Mouse (Mus musculus) MEL (cell line): ENCODE measurements at regions not wholly inside any gene's neighbourhood (a gene's known extent, or its start where the extent isn't known, plus 50 kb on each side); places are given as distances from the start of the nearest gene placed in this dataset.

Source experiments
- DNase-seq: peaks from one replicate; pipeline ENCODE4 v3.0.0; 2011; ENCODE audit warnings: low read depth, low spot score
- H3K27ac ChIP-seq: 2 replicates; pipeline ENCODE4 v1.5.1; 2012; ENCODE audit warnings: low read depth, mild to moderate bottlenecking, control low read depth, low read length, moderate library complexity; ENCODE audit not compliant: control insufficient read depth
- H3K27me3 ChIP-seq, 2 experiments: fragments of 150-350 bp in 1 of 2; sonication (generic) in 1 of 2; 2 replicates each; pipeline ENCODE4 v1.6.1; 2012; ENCODE audit warnings: low read length in 2 of 2, mild to moderate bottlenecking in 2 of 2, improper control_type of control experiment in 1 of 2, moderate library complexity in 1 of 2; ENCODE audit not compliant: insufficient read depth in 2 of 2, control insufficient read depth in 1 of 2
- H3K36me3 ChIP-seq, 2 experiments: 2 replicates each; pipeline ENCODE4 v1.6.1; 2012 to 2014; ENCODE audit warnings: low read length in 2 of 2, improper control_type of control experiment in 1 of 2, inconsistent platforms in 1 of 2, mild to moderate bottlenecking in 1 of 2; ENCODE audit not compliant: insufficient read depth in 2 of 2, control insufficient read depth in 1 of 2
- H3K4me1 ChIP-seq, 2 experiments: fragments of 150-350 bp in 1 of 2; sonication (generic) in 1 of 2; 2 replicates each; pipeline ENCODE4 v1.6.1; 2012; ENCODE audit warnings: low read length in 2 of 2, improper control_type of control experiment in 1 of 2, mild to moderate bottlenecking in 1 of 2; ENCODE audit not compliant: insufficient read depth in 2 of 2, control insufficient read depth in 1 of 2
- H3K4me3 ChIP-seq, 2 experiments: fragments of 150-350 bp in 1 of 2; sonication (generic) in 1 of 2; 2 replicates each; pipeline ENCODE4 v1.5.1; 2012; ENCODE audit warnings: low read depth in 2 of 2, low read length in 2 of 2, mild to moderate bottlenecking in 2 of 2, moderate library complexity in 2 of 2, control low read depth in 1 of 2, improper control_type of control experiment in 1 of 2; ENCODE audit not compliant: control insufficient read depth in 1 of 2, insufficient read depth in 1 of 2
- H3K79me2 ChIP-seq: 2 replicates; pipeline ENCODE4 v1.6.1; 2012; ENCODE audit warnings: mild to moderate bottlenecking, low read length, moderate library complexity; ENCODE audit not compliant: control insufficient read depth, poor library complexity, insufficient read depth
- H3K9ac ChIP-seq: 2 replicates; pipeline ENCODE4 v1.6.1; 2012; ENCODE audit warnings: low read depth, mild to moderate bottlenecking, control low read depth, low read length, moderate library complexity; ENCODE audit not compliant: control insufficient read depth, poor library complexity, severe bottlenecking
- H3K9me3 ChIP-seq: fragments of 150-350 bp; sonication (generic); replicated peaks from 2 replicates; pipeline ENCODE4 v1.6.1; 2012; ENCODE audit warnings: mild to moderate bottlenecking, low read length, improper control_type of control experiment, moderate library complexity; ENCODE audit not compliant: insufficient read depth
- CTCF ChIP-seq, 3 experiments: IDR thresholded peaks in 2 of 3; conservative IDR thresholded peaks in 1 of 3; 2 replicates each; pipeline ENCODE4 v1.5.1; 2011 to 2012; ENCODE audit warnings: low read length in 3 of 3, low read depth in 2 of 3, mild to moderate bottlenecking in 2 of 3, improper control_type of control experiment in 1 of 3, inconsistent platforms in 1 of 3, mixed read lengths in 1 of 3, moderate library complexity in 1 of 3; ENCODE audit not compliant: control insufficient read depth in 1 of 3, insufficient read depth in 1 of 3, poor library complexity in 1 of 3, severe bottlenecking in 1 of 3
- E2F4 ChIP-seq: IDR thresholded peaks from 2 replicates; pipeline ENCODE4 v1.6.1; 2011; ENCODE audit warnings: low read depth, low read length, improper control_type of control experiment, borderline replicate concordance
- ELF1 ChIP-seq: IDR thresholded peaks from 2 replicates; pipeline ENCODE4 v1.6.1; 2014; ENCODE audit warnings: low read depth, mild to moderate bottlenecking, inconsistent platforms, low read length, improper control_type of control experiment, moderate library complexity
- GABPA ChIP-seq: IDR thresholded peaks from 2 replicates; pipeline ENCODE4 v1.6.1; 2012; ENCODE audit warnings: low read depth, mild to moderate bottlenecking, inconsistent platforms, low read length, improper control_type of control experiment, moderate library complexity
- HCFC1 ChIP-seq: IDR thresholded peaks from 2 replicates; pipeline ENCODE4 v1.6.1; 2012; ENCODE audit warnings: low read depth, mild to moderate bottlenecking, inconsistent platforms, low read length, improper control_type of control experiment, moderate library complexity
- JUND ChIP-seq: IDR thresholded peaks from 2 replicates; pipeline ENCODE4 v1.6.1; 2011; ENCODE audit warnings: low read depth, mild to moderate bottlenecking, improper control_type of control experiment, low read length
- KAT2A ChIP-seq: conservative IDR thresholded peaks from 2 replicates; pipeline ENCODE4 v1.6.1; 2012; ENCODE audit warnings: low read depth, low read length, improper control_type of control experiment, inconsistent platforms
- MAX ChIP-seq: IDR thresholded peaks from 2 replicates; pipeline ENCODE4 v1.6.1; 2011; ENCODE audit warnings: low read length, improper control_type of control experiment
- MAZ ChIP-seq: IDR thresholded peaks from 2 replicates; pipeline ENCODE4 v1.6.1; 2012; ENCODE audit warnings: low read depth, mild to moderate bottlenecking, inconsistent platforms, low read length, improper control_type of control experiment
- MEF2A ChIP-seq: IDR thresholded peaks from 2 replicates; pipeline ENCODE4 v1.6.1; 2014; ENCODE audit warnings: low read depth, mild to moderate bottlenecking, inconsistent platforms, low read length, improper control_type of control experiment; ENCODE audit not compliant: poor library complexity, insufficient replicate concordance, severe bottlenecking; ENCODE audit errors: extremely low read depth
- MYB ChIP-seq: IDR thresholded peaks from 2 replicates; pipeline ENCODE4 v1.6.1; 2011; ENCODE audit warnings: mild to moderate bottlenecking, low read depth, low read length, improper control_type of control experiment
- MYC ChIP-seq: IDR thresholded peaks from 2 replicates; pipeline ENCODE4 v1.6.1; 2011; ENCODE audit warnings: low read depth, mild to moderate bottlenecking, low read length, improper control_type of control experiment, moderate library complexity
- NELFE ChIP-seq: IDR thresholded peaks from 2 replicates; pipeline ENCODE4 v1.6.1; 2011; ENCODE audit warnings: low read depth, low read length, improper control_type of control experiment
- POLR2A ChIP-seq, 2 experiments: IDR thresholded peaks; 2 replicates each; pipeline ENCODE4 v1.6.1; 2011 to 2012; ENCODE audit warnings: low read length in 2 of 2, mild to moderate bottlenecking in 2 of 2, control low read depth in 1 of 2, improper control_type of control experiment in 1 of 2, low read depth in 1 of 2, moderate library complexity in 1 of 2; ENCODE audit not compliant: control insufficient read depth in 1 of 2, insufficient read depth in 1 of 2, poor library complexity in 1 of 2
- POLR2AphosphoS2 ChIP-seq: IDR thresholded peaks from 2 replicates; pipeline ENCODE4 v1.6.1; 2011; ENCODE audit warnings: low read length, improper control_type of control experiment
- TBP ChIP-seq: IDR thresholded peaks from 2 replicates; pipeline ENCODE4 v1.8.0; 2011; ENCODE audit warnings: low read depth, low read length, improper control_type of control experiment
- TCF12 ChIP-seq: IDR thresholded peaks from 2 replicates; pipeline ENCODE4 v1.6.1; 2014; ENCODE audit warnings: low read depth, mild to moderate bottlenecking, inconsistent platforms, low read length, improper control_type of control experiment, moderate library complexity
- UBTF ChIP-seq: IDR thresholded peaks from 2 replicates; pipeline ENCODE4 v1.6.1; 2012; ENCODE audit warnings: low read depth, mild to moderate bottlenecking, inconsistent platforms, low read length, improper control_type of control experiment, moderate library complexity, borderline replicate concordance; ENCODE audit not compliant: insufficient read depth
- USF2 ChIP-seq, 2 experiments: IDR thresholded peaks; 2 replicates each; pipeline ENCODE4 v1.6.1; 2011 to 2012; ENCODE audit warnings: improper control_type of control experiment in 2 of 2, low read length in 2 of 2, borderline replicate concordance in 1 of 2, inconsistent platforms in 1 of 2, low read depth in 1 of 2, mild to moderate bottlenecking in 1 of 2; ENCODE audit not compliant: insufficient read depth in 1 of 2
- ZKSCAN1 ChIP-seq: IDR thresholded peaks from 2 replicates; pipeline ENCODE4 v1.6.1; 2012; ENCODE audit warnings: low read depth, mild to moderate bottlenecking, inconsistent platforms, low read length, improper control_type of control experiment, moderate library complexity
- ZNF384 ChIP-seq: IDR thresholded peaks from 2 replicates; pipeline ENCODE4 v1.6.1; 2012; ENCODE audit warnings: low read depth, mild to moderate bottlenecking, inconsistent platforms, low read length, improper control_type of control experiment

- H3K9me3 ChIP-seq: no peaks in the 10 kb centered on the region
- no peak overlapping the region for H3K27ac ChIP-seq
- H3K4me3 ChIP-seq: no peak overlapping the region
- peaks cover 0 to 22% of the 10 kb centered on the region in 2 experiments; a peak in 2 of 4 replicates for H3K36me3 ChIP-seq
- H3K4me1 ChIP-seq: no peaks in the 10 kb centered on the region
- no peak for DNase-seq
- no peak for TF ChIP-seq ZKSCAN1
- TF ChIP-seq UBTF: no peak
- TF ChIP-seq NELFE: no peak
- no peak for TF ChIP-seq TBP
- TF ChIP-seq MYB: no peak
- TF ChIP-seq JUND: no peak
- TF ChIP-seq POLR2AphosphoS2: no peak
- TF ChIP-seq HCFC1: no peak
- no peak for TF ChIP-seq TCF12
- no peak for TF ChIP-seq MEF2A
- no peak for TF ChIP-seq MYC
- TF ChIP-seq CTCF (IDR thresholded peaks at IDR 0.05 in 2 of 3, conservative IDR thresholded peaks at IDR 0.05 in 1 of 3; ENCODE audit: control insufficient read depth in 1 of 3, insufficient read depth in 1 of 3, low read depth in 2 of 3, low read length in 3 of 3, poor library complexity in 1 of 3, severe bottlenecking in 1 of 3): no peak
- no peak for TF ChIP-seq KAT2A
- no peak for TF ChIP-seq ELF1
- TF ChIP-seq ZNF384: no peak
- no peak for TF ChIP-seq USF2 (IDR thresholded peaks at IDR 0.05; ENCODE audit: borderline replicate concordance in 1 of 2, insufficient read depth in 1 of 2, low read depth in 1 of 2, low read length in 2 of 2)
- TF ChIP-seq MAX: no peak
- TF ChIP-seq MAZ: no peak
- no peaks in the 10 kb centered on the region for H3K27me3 ChIP-seq
- no peak overlapping the region for H3K9ac ChIP-seq
- no peaks in the 10 kb centered on the region for H3K79me2 ChIP-seq
Measured at GRCm38 (mm10) chr6:31090288-31090687, 131.4 kb upstream of the Klf14 start.

- peaks cover 0 to 24% of the 10 kb centered on the region in 2 experiments; a peak in 2 of 4 replicates for H3K36me3 ChIP-seq
- no peak for DNase-seq
- H3K27ac ChIP-seq: no peak overlapping the region
- H3K9me3 ChIP-seq: no peaks in the 10 kb centered on the region
- H3K4me1 ChIP-seq: no peaks in the 10 kb centered on the region
- no peak overlapping the region for H3K4me3 ChIP-seq
- H3K9ac ChIP-seq: no peak overlapping the region
- H3K79me2 ChIP-seq: no peaks in the 10 kb centered on the region
- H3K27me3 ChIP-seq: no peaks in the 10 kb centered on the region
- no peak for TF ChIP-seq POLR2A (IDR thresholded peaks at IDR 0.05; ENCODE audit: control insufficient read depth in 1 of 2, insufficient read depth in 1 of 2, low read depth in 1 of 2, low read length in 2 of 2, poor library complexity in 1 of 2)
- no peak for TF ChIP-seq KAT2A
- TF ChIP-seq ELF1: no peak
- no peak for TF ChIP-seq E2F4
- no peak for TF ChIP-seq TCF12
- TF ChIP-seq POLR2AphosphoS2: no peak
- TF ChIP-seq GABPA: no peak
- TF ChIP-seq JUND: no peak
Measured at GRCm38 (mm10) chr6:31090791-31091190, 131.9 kb upstream of the Klf14 start.
